8 mouse cellular contexts compared by ENCODE assay signal in genomic region chr2:37452376-37452760, GRCm38 (mm10). TPM values are rescaled to one million over a fixed set of nuclear protein-coding genes. Genes with fewer than 3 reads are reported as not detected.
DNase-seq lines count a peak whose midpoint lies in the region; ATAC-seq and TF ChIP-seq lines count a peak whose summit lies in the region.

No protein-coding gene starts in this region.

- TF ChIP-seq POLR2A in ES-Bruce4 (IDR thresholded peaks at IDR 0.05; ENCODE audit: insufficient read depth, low read length) = no peak
- no peak for TF ChIP-seq POLR2A in limb, embryonic 14.5 days (IDR thresholded peaks at IDR 0.05; ENCODE audit: borderline replicate concordance, extremely low read depth, insufficient read depth, insufficient read length)

- peak overlapping the region; percentile 94 for H3K4me2 ChIP-seq in heart, embryonic 12.5 days
- peak overlapping the region; percentile 80 for H3K4me2 ChIP-seq in limb, embryonic 14.5 days (replicated peaks; ENCODE audit: low read depth, low read length, severe bottlenecking)
- peak overlapping the region; percentile 70 for H3K4me2 ChIP-seq in stomach, embryonic 15.5 days

- peak overlapping the region; percentile 88 for H3K27ac ChIP-seq in heart, embryonic 12.5 days (ENCODE audit: poor library complexity, severe bottlenecking)
- peak overlapping the region; percentile 41 for H3K27ac ChIP-seq in ES-Bruce4 (ENCODE audit: insufficient read depth, low read length)
- H3K27ac ChIP-seq in limb, embryonic 14.5 days (replicated peaks; ENCODE audit: low read depth, low read length) = peak overlapping the region; percentile 69
- H3K27ac ChIP-seq in stomach, embryonic 15.5 days = peak overlapping the region; percentile 93

- peak; percentile 87 for ATAC-seq in heart, embryonic 12.5 days (ENCODE audit: insufficient number of reproducible peaks, low FRiP score)
- ATAC-seq in limb, embryonic 14.5 days (ENCODE audit: low FRiP score, low read depth) = peak; percentile 83
- ATAC-seq in stomach, embryonic 15.5 days (ENCODE audit: insufficient read depth, low FRiP score, low read depth) = peak; percentile 86

- H3K36me3 ChIP-seq in heart, embryonic 12.5 days = 0 out of 2 replicates have a peak, but pooled peaks cover 2% of the 10 kb centered on the region
- 0 out of 2 replicates have a peak, but pooled peaks cover 1% of the 10 kb centered on the region for H3K36me3 ChIP-seq in ES-Bruce4 (ENCODE audit: control insufficient read depth, insufficient read depth, low read length, poor library complexity, severe bottlenecking)
- peaks cover 2% of the 10 kb centered on the region for H3K36me3 ChIP-seq in erythroblast, embryonic 14.5 days (ENCODE audit: control insufficient read depth)
- H3K36me3 ChIP-seq in limb, embryonic 14.5 days (ENCODE audit: control insufficient read depth, insufficient read depth, low read length) = no peaks in the 10 kb centered on the region
- H3K36me3 ChIP-seq in stomach, embryonic 15.5 days = no peaks in the 10 kb centered on the region

- TF ChIP-seq EP300 in ES-Bruce4 (IDR thresholded peaks at IDR 0.05; ENCODE audit: insufficient read depth, low read depth, low read length) = no peak

- H3K9ac ChIP-seq in heart, embryonic 12.5 days = peak overlapping the region; percentile 99
- peak overlapping the region; percentile 90 for H3K9ac ChIP-seq in ES-Bruce4 (ENCODE audit: low read depth, poor library complexity, severe bottlenecking)
- H3K9ac ChIP-seq in limb, embryonic 14.5 days (ENCODE audit: low read depth, low read length, severe bottlenecking) = peak overlapping the region; percentile 95
- peak overlapping the region; percentile 53; the same call in 1 of the 2 replicates for H3K9ac ChIP-seq in stomach, embryonic 15.5 days

- TF ChIP-seq CTCF in ES-Bruce4 (IDR thresholded peaks at IDR 0.05; ENCODE audit: low read depth, low read length) = no peak

- H3K4me3 ChIP-seq in heart, embryonic 12.5 days = peak overlapping the region; percentile 100
- peak overlapping the region; percentile 93 for H3K4me3 ChIP-seq in ES-Bruce4 (ENCODE audit: low read depth, low read length)
- peak overlapping the region; percentile 93 for H3K4me3 ChIP-seq in erythroblast, embryonic 14.5 days (replicated peaks)
- peak overlapping the region; percentile 89 for H3K4me3 ChIP-seq in limb, embryonic 14.5 days (replicated peaks; ENCODE audit: low read length)
- H3K4me3 ChIP-seq in stomach, embryonic 15.5 days (replicated peaks) = peak overlapping the region; percentile 76

- intact Hi-C loops in heart, postnatal 10 days (cut with DNase I) = no loop called here

- peaks cover 8% of the 10 kb centered on the region for H3K4me1 ChIP-seq in heart, embryonic 12.5 days (replicated peaks)
- no peaks in the 10 kb centered on the region for H3K4me1 ChIP-seq in ES-Bruce4 (ENCODE audit: control insufficient read depth, insufficient read depth, low read length)
- peaks cover 30% of the 10 kb centered on the region for H3K4me1 ChIP-seq in erythroblast, embryonic 14.5 days (ENCODE audit: control insufficient read depth)
- H3K4me1 ChIP-seq in limb, embryonic 14.5 days (ENCODE audit: control insufficient read depth, insufficient read depth, low read length) = peaks cover 7% of the 10 kb centered on the region
- no peaks in the 10 kb centered on the region for H3K4me1 ChIP-seq in stomach, embryonic 15.5 days

- 1% methylated on average over 20 of the region's 24 CpGs for WGBS in heart, embryonic 12.5 days
- 3% methylated on average over 10 of the region's 24 CpGs for WGBS in limb, embryonic 14.5 days
- under 1% methylated on average over 19 of the region's 24 CpGs for WGBS in stomach, embryonic 15.5 days

- H3K27me3 ChIP-seq in heart, embryonic 12.5 days (replicated peaks) = no peaks in the 10 kb centered on the region
- no peaks in the 10 kb centered on the region for H3K27me3 ChIP-seq in ES-Bruce4 (ENCODE audit: control insufficient read depth, insufficient read depth, low read length, poor library complexity, severe bottlenecking)
- no peaks in the 10 kb centered on the region for H3K27me3 ChIP-seq in erythroblast, embryonic 14.5 days (ENCODE audit: control insufficient read depth)
- no peaks in the 10 kb centered on the region for H3K27me3 ChIP-seq in limb, embryonic 14.5 days (ENCODE audit: control insufficient read depth, insufficient read depth, low read length)
- no peaks in the 10 kb centered on the region for H3K27me3 ChIP-seq in stomach, embryonic 15.5 days (replicated peaks)

- H3K9me3 ChIP-seq in heart, embryonic 12.5 days (replicated peaks) = no peaks in the 10 kb centered on the region
- no peaks in the 10 kb centered on the region for H3K9me3 ChIP-seq in ES-Bruce4 (replicated peaks; ENCODE audit: control insufficient read depth, insufficient read depth, low read length, poor library complexity, severe bottlenecking)
- no peaks in the 10 kb centered on the region for H3K9me3 ChIP-seq in erythroblast, embryonic 14.5 days (ENCODE audit: control insufficient read depth, low read length)
- H3K9me3 ChIP-seq in limb, embryonic 14.5 days (ENCODE audit: control insufficient read depth, low read length) = no peaks in the 10 kb centered on the region
- H3K9me3 ChIP-seq in stomach, embryonic 15.5 days = no peaks in the 10 kb centered on the region

- no peak for DNase-seq in heart, postnatal 10 days
- peak; percentile 51 for DNase-seq in limb, embryonic 14.5 days (ENCODE audit: low spot score)
- DNase-seq in left cerebral cortex, adult 9 months (ENCODE audit: low spot score in 2 of 2) = no peak
- no peak for DNase-seq in spleen, postnatal 14 days (ENCODE audit: low spot score in 2 of 2)

RNA-seq across cellular contexts. Expression of gene Rabgap1, which starts 9.3 kb away (rescaled TPM):
- 37.2 and 39.2 TPM in 2 replicates for polyA plus RNA-seq in heart, embryonic 12.5 days (2016; fragmentation: Nextera tagmentation; extraction: Ambion mirVana)
- 10 to 100 TPM; 45.9 to 56.7 TPM for total RNA-seq in heart, postnatal 10 days (2021)
- 71.8 and 72.5 TPM in 2 replicates for polyA plus RNA-seq in ES-Bruce4 (2011; ENCODE audit: insufficient read depth, insufficient read length, low read depth, missing spikeins)
- 0.07 and 0.09 TPM in 2 replicates for polyA plus RNA-seq in erythroblast, embryonic 14.5 days (2012)
- 34.6 and 37.6 TPM in 2 replicates for polyA plus RNA-seq in limb, embryonic 14.5 days (2012; rRNA removed)
- polyA plus RNA-seq in limb, embryonic 14.5 days (2014; fragmentation: Nextera tagmentation; extraction: Ambion mirVana) = 46.4 and 51.7 TPM in 2 replicates
- polyA plus RNA-seq in stomach, embryonic 15.5 days (2015; fragmentation: Nextera tagmentation; extraction: Ambion mirVana) = 38.0 and 39.3 TPM in 2 replicates

RNA-seq across cellular contexts. Expression of gene Zbtb6, which starts 9.4 kb away (rescaled TPM):
- polyA plus RNA-seq in heart, embryonic 12.5 days (2016; fragmentation: Nextera tagmentation; extraction: Ambion mirVana) = 4.7 and 5.4 TPM in 2 replicates
- total RNA-seq in heart, postnatal 10 days (2021) = 1 to 10 TPM; 6.0 to 6.2 TPM
- 13.8 and 15.1 TPM in 2 replicates for polyA plus RNA-seq in ES-Bruce4 (2011; ENCODE audit: insufficient read depth, insufficient read length, low read depth, missing spikeins)
- 0.01 and 0.04 TPM in 2 replicates for polyA plus RNA-seq in erythroblast, embryonic 14.5 days (2012)
- polyA plus RNA-seq in limb, embryonic 14.5 days (2012; rRNA removed) = 8.6 and 9.0 TPM in 2 replicates
- polyA plus RNA-seq in limb, embryonic 14.5 days (2014; fragmentation: Nextera tagmentation; extraction: Ambion mirVana) = 4.0 and 5.1 TPM in 2 replicates
- 6.4 and 6.5 TPM in 2 replicates for polyA plus RNA-seq in stomach, embryonic 15.5 days (2015; fragmentation: Nextera tagmentation; extraction: Ambion mirVana)

RNA-seq across cellular contexts. Expression of gene Zbtb26, which starts 9.4 kb away (rescaled TPM):
- polyA plus RNA-seq in heart, embryonic 12.5 days (2016; fragmentation: Nextera tagmentation; extraction: Ambion mirVana) = 7.2 and 7.4 TPM in 2 replicates
- 1 to 10 TPM; 4.5 to 5.1 TPM for total RNA-seq in heart, postnatal 10 days (2021)
- polyA plus RNA-seq in ES-Bruce4 (2011; ENCODE audit: insufficient read depth, insufficient read length, low read depth, missing spikeins) = 18.8 and 19.2 TPM in 2 replicates
- 0.03 TPM in 1 of 2 replicates, not detected in the other for polyA plus RNA-seq in erythroblast, embryonic 14.5 days (2012)
- polyA plus RNA-seq in limb, embryonic 14.5 days (2012; rRNA removed) = 9.0 and 9.1 TPM in 2 replicates
- polyA plus RNA-seq in limb, embryonic 14.5 days (2014; fragmentation: Nextera tagmentation; extraction: Ambion mirVana) = 6.6 and 7.8 TPM in 2 replicates
- 5.9 and 6.3 TPM in 2 replicates for polyA plus RNA-seq in stomach, embryonic 15.5 days (2015; fragmentation: Nextera tagmentation; extraction: Ambion mirVana)

RNA-seq across cellular contexts. Expression of gene Rc3h2, which starts 29.7 kb away (rescaled TPM):
- polyA plus RNA-seq in heart, embryonic 12.5 days (2016; fragmentation: Nextera tagmentation; extraction: Ambion mirVana) = 14.6 and 17.5 TPM in 2 replicates
- total RNA-seq in heart, postnatal 10 days (2021) = 10 to 100 TPM; 47.7 to 50.2 TPM
- 52.8 and 60.9 TPM in 2 replicates for polyA plus RNA-seq in ES-Bruce4 (2011; ENCODE audit: insufficient read depth, insufficient read length, low read depth, missing spikeins)
- polyA plus RNA-seq in erythroblast, embryonic 14.5 days (2012) = 0.03 and 0.07 TPM in 2 replicates
- 15.7 and 15.9 TPM in 2 replicates for polyA plus RNA-seq in limb, embryonic 14.5 days (2012; rRNA removed)
- 17.0 and 19.7 TPM in 2 replicates for polyA plus RNA-seq in limb, embryonic 14.5 days (2014; fragmentation: Nextera tagmentation; extraction: Ambion mirVana)
- polyA plus RNA-seq in stomach, embryonic 15.5 days (2015; fragmentation: Nextera tagmentation; extraction: Ambion mirVana) = 13.1 and 14.2 TPM in 2 replicates

Comparison
In these comparisons a context has a peak if more than half of its experiments do, and no peak if none do; other contexts are left out.
1. H3K27ac ChIP-seq: peak in every context shown above with its lines; median percentile 93 in stomach, embryonic 15.5 days; 88 in heart, embryonic 12.5 days; 69 in limb, embryonic 14.5 days; 41 in ES-Bruce4.
2. RNA of gene Rabgap1, which starts 9.3 kb away (polyA plus RNA-seq): 71.8 to 72.5 TPM in ES-Bruce4, 34.6 to 51.7 TPM in limb, embryonic 14.5 days, 38.0 to 39.3 TPM in stomach, embryonic 15.5 days and 37.2 to 39.2 TPM in heart, embryonic 12.5 days; 0.07 to 0.09 TPM in erythroblast, embryonic 14.5 days; every median in the first group is over 10 times any median in the second.
3. Peak in every context shown above with its lines, with median percentiles within 50 percentile points of each other: ATAC-seq, H3K4me2 ChIP-seq, H3K4me3 ChIP-seq and H3K9ac ChIP-seq.